Mouse (Mus musculus): ENCODE measurements around the gene Dnmt3a. TPM values are rescaled to one million over a fixed set of nuclear protein-coding genes. Genes with fewer than 3 reads are reported as not detected.

The Dnmt3a gene
- polyA plus RNA-seq, 1 experiment from 2014 or later, result 65.2 TPM

DNA sequence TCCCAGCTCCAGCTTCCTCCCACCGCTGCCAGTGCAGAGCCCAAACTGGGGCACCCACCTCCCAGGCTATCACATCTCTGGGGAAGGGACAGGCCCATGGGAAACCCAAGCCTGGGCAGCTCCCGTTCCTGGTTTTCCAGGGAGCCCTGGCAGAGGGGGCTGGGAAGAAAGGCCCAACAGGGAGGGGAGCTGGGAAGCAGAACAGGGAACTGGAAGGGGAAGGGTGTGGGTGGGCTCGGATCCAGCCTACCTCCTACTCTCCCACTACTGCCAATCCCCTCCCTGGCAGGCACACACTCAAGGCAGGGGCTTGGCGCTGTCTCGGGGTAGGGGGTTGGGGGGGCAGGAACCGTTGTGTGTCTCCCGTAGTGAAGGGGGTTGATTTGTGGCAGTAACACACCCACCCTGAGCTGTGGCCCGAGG lies 28.1 kb downstream of the Dnmt3a start:
- Histone ChIP-seq H3K27ac (replicated peaks; ENCODE audit: low read depth, low read length) (peak overlapping the region; percentile 88), H3K4me2 (ENCODE audit: low read depth, low read length) (peak overlapping the region; percentile 48), H3K27me3 (replicated peaks; ENCODE audit: control insufficient read depth, insufficient read depth, low read length) (no peaks in the 10 kb centered on the region), H3K9ac (ENCODE audit: low read depth, low read length) (peak overlapping the region; percentile 51), H3K4me1 (ENCODE audit: control insufficient read depth, insufficient read depth, low read length) (peaks cover 30% of the 10 kb centered on the region), H3K4me3 (ENCODE audit: low read depth, low read length) (peak overlapping the region; percentile 8), H3K9me3 (ENCODE audit: control insufficient read depth, low read length) (no peaks in the 10 kb centered on the region), H3K36me3 (ENCODE audit: control insufficient read depth, insufficient read depth, low read length) (peaks cover 39% of the 10 kb centered on the region)
- ATAC-seq (ENCODE audit: low read depth) (peak; percentile 86), DNase-seq (ENCODE audit: low spot score) (peak; percentile 91)
- WGBS, result 7% methylated on average over 5 of the region's 8 CpGs

DNA sequence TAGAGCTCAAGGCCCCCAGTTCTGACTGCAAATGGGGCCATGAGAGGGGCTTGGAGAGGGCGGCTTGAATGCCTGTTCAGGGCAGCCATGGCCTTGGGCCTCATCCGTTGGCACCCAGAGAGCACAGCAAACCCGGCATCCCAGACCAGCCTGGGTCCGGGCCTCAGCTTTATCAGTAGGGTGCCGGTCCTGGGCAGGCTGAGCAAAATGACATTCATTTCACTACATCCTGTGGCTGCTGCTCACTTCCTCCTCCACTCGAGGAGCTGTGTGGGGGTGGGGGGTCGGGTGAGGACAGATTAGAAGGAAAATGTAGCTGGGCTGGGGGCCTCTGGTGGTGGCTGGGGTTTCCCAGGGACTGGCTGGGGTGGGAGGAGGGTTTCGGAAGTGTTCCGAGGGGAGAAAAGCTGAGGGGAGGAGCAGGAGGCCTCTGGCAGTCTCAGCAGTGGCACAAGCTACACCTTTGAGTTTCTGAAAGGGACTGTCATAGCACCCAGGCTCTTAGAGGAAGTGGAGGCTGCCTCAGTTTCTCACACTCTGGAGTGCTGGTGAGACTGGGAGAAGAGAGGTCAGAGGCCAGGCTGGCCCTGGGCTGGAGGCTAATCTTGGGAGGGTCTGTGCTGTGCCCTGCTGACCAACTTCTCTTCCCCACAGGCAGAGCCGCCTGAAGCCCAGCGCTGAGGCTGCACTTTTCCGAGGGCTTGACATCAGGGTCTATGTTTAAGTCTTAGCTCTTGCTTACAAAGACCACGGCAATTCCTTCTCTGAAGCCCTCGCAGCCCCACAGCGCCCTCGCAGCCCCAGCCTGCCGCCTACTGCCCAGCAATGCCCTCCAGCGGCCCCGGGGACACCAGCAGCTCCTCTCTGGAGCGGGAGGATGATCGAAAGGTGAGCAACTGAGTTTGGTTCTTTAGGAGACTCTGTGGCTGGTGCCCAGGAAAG lies 28.8 kb downstream of the Dnmt3a start:
- Histone ChIP-seq H3K27me3 (replicated peaks; ENCODE audit: control insufficient read depth, insufficient read depth, low read length) (no peaks in the 10 kb centered on the region), H3K36me3 (ENCODE audit: control insufficient read depth, insufficient read depth, low read length) (peaks cover 45% of the 10 kb centered on the region), H3K4me1 (ENCODE audit: control insufficient read depth, insufficient read depth, low read length) (peaks cover 30% of the 10 kb centered on the region), H3K4me3 (ENCODE audit: low read depth, low read length) (peak overlapping the region; percentile 8; the same call in 1 of the 2 replicates), H3K4me2 (ENCODE audit: low read depth, low read length) (peak overlapping the region; percentile 48), H3K9me3 (ENCODE audit: control insufficient read depth, low read length) (no peaks in the 10 kb centered on the region), H3K9ac (ENCODE audit: low read depth, low read length) (peak overlapping the region; percentile 51), H3K27ac (replicated peaks; ENCODE audit: low read depth, low read length) (peak overlapping the region; percentile 88)
- WGBS, result 15% methylated on average over 21 of the region's 21 CpGs
- ATAC-seq (ENCODE audit: low read depth) (peak; percentile 51), DNase-seq (ENCODE audit: low spot score) (peak; percentile 71)

DNA sequence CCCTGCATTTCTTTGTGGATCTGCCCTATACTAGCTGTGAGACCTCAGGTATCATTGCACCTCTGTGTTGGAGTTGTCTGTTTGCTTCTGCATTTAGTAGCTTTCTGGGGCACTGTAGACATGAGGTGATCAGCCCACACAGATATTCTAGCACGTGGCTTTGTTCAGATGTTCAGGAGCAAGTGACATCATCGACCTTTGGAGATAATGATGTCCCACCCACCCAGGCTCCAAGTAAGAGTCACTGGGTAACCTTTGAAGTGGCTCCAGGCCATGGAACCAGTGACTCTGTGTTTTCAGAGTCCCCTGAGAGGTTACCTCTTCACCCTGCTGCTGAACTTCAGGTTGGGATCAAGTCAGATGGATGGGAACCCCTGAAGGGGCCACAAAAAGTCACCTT lies 29.8 kb downstream of the Dnmt3a start:
- ATAC-seq (ENCODE audit: low read depth) (no peak), DNase-seq (ENCODE audit: low spot score) (no peak)
- Histone ChIP-seq H3K36me3 (ENCODE audit: control insufficient read depth, insufficient read depth, low read length) (peaks cover 48% of the 10 kb centered on the region), H3K27ac (replicated peaks; ENCODE audit: low read depth, low read length) (no peak overlapping the region), H3K27me3 (replicated peaks; ENCODE audit: control insufficient read depth, insufficient read depth, low read length) (no peaks in the 10 kb centered on the region), H3K4me2 (ENCODE audit: low read depth, low read length) (no peak overlapping the region), H3K4me1 (ENCODE audit: control insufficient read depth, insufficient read depth, low read length) (peaks cover 30% of the 10 kb centered on the region), H3K4me3 (ENCODE audit: low read depth, low read length) (no peak overlapping the region), H3K9ac (ENCODE audit: low read depth, low read length) (no peak overlapping the region), H3K9me3 (ENCODE audit: control insufficient read depth, low read length) (no peaks in the 10 kb centered on the region)
- 71% methylated on average over 2 of the region's 2 CpGs for WGBS

DNA sequence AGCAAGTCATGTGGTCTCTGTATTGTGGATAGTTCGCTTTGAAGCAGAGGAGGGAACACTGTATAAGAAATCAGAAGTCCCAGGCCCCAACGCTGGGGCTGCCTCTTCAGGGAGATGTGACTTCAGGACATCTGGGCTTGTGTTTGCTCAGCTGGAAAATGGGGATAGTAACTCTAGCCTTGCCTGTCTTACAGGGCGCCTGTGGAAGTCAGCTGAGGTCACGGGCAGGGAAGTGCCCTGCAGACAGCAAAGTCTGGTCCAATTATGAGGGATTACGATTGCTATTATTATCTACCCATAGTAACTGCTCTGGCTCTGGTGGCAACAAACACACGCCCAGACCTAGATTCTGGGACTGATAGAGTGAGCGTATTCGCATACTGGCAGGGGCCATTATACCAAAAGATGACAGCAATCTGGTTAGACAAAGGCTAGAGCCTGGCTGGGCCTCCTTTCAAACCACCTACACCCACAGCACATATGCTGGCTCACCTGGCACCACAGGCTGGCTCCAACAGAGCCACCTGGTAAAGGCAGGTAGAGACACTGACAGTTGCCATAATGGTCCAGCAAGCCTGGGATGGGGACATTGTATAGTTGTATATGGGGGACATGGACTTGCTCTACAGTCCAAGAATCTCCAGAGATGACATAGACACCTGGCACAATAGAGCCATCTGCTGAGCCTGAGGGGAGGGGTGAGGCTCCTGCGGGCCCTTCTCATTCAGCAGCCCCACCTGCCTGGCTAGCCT lies 31.4 kb downstream of the Dnmt3a start:
- H3K36me3 ChIP-seq (ENCODE audit: control insufficient read depth, insufficient read depth, low read length), result peaks cover 64% of the 10 kb centered on the region
- WGBS, result 43% methylated on average over 9 of the region's 9 CpGs

DNA sequence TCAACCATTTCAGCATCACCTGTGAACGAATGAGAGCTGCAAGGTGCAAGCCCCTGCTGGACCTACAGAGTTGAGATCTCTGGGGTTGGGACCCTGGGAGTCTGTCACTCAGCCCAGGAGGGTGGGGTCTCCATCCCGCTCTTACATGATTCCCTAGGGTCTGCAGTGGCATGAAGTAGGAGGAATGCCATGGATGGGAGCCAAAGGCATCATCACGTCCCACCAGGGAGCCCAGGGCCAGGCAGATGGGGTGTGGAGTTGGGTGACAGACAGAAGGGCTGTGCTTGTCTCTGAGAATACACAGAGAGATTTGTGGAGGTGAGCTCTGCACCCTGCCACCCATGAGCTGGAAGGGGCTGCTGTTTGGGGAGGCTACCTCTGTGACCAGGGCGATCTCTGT lies 32.2 kb downstream of the Dnmt3a start:
- H3K9ac ChIP-seq (ENCODE audit: low read depth, low read length), result no peak overlapping the region
- no peaks in the 10 kb centered on the region for H3K27me3 ChIP-seq (replicated peaks; ENCODE audit: control insufficient read depth, insufficient read depth, low read length)
- no peak overlapping the region for H3K27ac ChIP-seq (replicated peaks; ENCODE audit: low read depth, low read length)
- no peaks in the 10 kb centered on the region for H3K9me3 ChIP-seq (ENCODE audit: control insufficient read depth, low read length)
- DNase-seq (ENCODE audit: low spot score) (no peak), ATAC-seq (ENCODE audit: low read depth) (no peak)
- whole genome bisulfite sequencing, result 72% methylated on average over 4 of the region's 4 CpGs
- H3K36me3 ChIP-seq (ENCODE audit: control insufficient read depth, insufficient read depth, low read length), result peaks cover 64% of the 10 kb centered on the region
- peaks cover 25% of the 10 kb centered on the region for H3K4me1 ChIP-seq (ENCODE audit: control insufficient read depth, insufficient read depth, low read length)
- no peak overlapping the region for H3K4me2 ChIP-seq (ENCODE audit: low read depth, low read length)
- H3K4me3 ChIP-seq (ENCODE audit: low read depth, low read length), result no peak overlapping the region

More for the DNA sequence above, 31.4 kb downstream of the Dnmt3a start:
- H3K9ac ChIP-seq (ENCODE audit: low read depth, low read length), result no peak overlapping the region
- H3K4me3 ChIP-seq (ENCODE audit: low read depth, low read length), result no peak overlapping the region
- no peak for ATAC-seq (ENCODE audit: low read depth)
- H3K4me1 ChIP-seq (ENCODE audit: control insufficient read depth, insufficient read depth, low read length), result peaks cover 29% of the 10 kb centered on the region
- no peaks in the 10 kb centered on the region for H3K27me3 ChIP-seq (replicated peaks; ENCODE audit: control insufficient read depth, insufficient read depth, low read length)
- no peaks in the 10 kb centered on the region for H3K9me3 ChIP-seq (ENCODE audit: control insufficient read depth, low read length)
- DNase-seq (ENCODE audit: low spot score), result no peak
- H3K27ac ChIP-seq (replicated peaks; ENCODE audit: low read depth, low read length), result no peak overlapping the region
- H3K4me2 ChIP-seq (ENCODE audit: low read depth, low read length), result no peak overlapping the region

DNA sequence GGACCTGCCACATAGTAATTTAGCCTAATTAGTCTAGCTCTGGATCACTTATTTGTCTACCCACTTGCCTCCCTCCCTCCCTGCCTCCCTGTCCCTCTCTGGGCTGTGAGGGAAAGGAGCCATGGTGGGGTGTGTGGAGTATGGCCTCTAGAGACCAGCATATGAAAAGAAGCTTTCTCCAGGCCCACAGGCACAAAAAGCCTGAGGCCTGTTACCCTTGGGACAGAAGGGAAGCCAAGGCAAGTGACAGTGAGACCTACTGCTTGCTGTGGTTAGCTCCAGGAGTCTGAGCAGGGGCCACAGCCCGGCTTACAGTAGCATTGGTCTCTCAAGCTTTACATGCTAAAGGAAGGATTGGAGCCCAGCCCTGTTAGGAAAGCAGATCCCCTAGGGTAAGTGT lies 33.9 kb downstream of the Dnmt3a start:
- no peak overlapping the region for H3K27ac ChIP-seq (replicated peaks; ENCODE audit: low read depth, low read length)
- WGBS, result 94% methylated on average over 1 of the region's 1 CpGs
- H3K27me3 ChIP-seq (replicated peaks; ENCODE audit: control insufficient read depth, insufficient read depth, low read length), result no peaks in the 10 kb centered on the region
- peaks cover 24% of the 10 kb centered on the region for H3K4me1 ChIP-seq (ENCODE audit: control insufficient read depth, insufficient read depth, low read length)
- peaks cover 68% of the 10 kb centered on the region for H3K36me3 ChIP-seq (ENCODE audit: control insufficient read depth, insufficient read depth, low read length)
- DNase-seq (ENCODE audit: low spot score) (no peak), ATAC-seq (ENCODE audit: low read depth) (no peak)
- no peak overlapping the region for H3K9ac ChIP-seq (ENCODE audit: low read depth, low read length)
- no peak overlapping the region for H3K4me3 ChIP-seq (ENCODE audit: low read depth, low read length)
- H3K9me3 ChIP-seq (ENCODE audit: control insufficient read depth, low read length), result no peaks in the 10 kb centered on the region
- H3K4me2 ChIP-seq (ENCODE audit: low read depth, low read length), result no peak overlapping the region

DNA sequence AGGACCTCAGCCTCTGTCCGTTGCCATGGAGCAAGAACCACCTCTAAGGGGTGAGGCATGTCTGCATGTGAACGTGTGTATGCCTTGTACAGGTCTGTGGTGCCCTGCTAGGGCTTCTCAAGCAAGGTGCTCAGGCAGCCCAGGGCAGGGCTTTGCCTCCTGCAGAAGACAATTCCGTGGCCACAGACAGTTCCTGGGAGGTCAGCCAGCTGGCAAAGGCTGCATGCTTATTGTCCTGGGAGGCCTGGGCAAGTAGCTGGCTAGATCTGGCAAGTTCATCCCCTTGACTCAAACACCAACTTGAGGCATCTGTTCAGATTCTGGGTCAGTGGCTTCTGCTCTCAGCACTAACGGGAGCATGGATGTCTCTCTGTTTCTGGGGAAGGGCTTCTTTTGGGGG lies 35.3 kb downstream of the Dnmt3a start:
- Histone ChIP-seq H3K9me3 (ENCODE audit: control insufficient read depth, low read length) (no peaks in the 10 kb centered on the region), H3K27ac (replicated peaks; ENCODE audit: low read depth, low read length) (no peak overlapping the region), H3K4me3 (ENCODE audit: low read depth, low read length) (no peak overlapping the region), H3K36me3 (ENCODE audit: control insufficient read depth, insufficient read depth, low read length) (peaks cover 74% of the 10 kb centered on the region), H3K27me3 (replicated peaks; ENCODE audit: control insufficient read depth, insufficient read depth, low read length) (no peaks in the 10 kb centered on the region), H3K4me2 (ENCODE audit: low read depth, low read length) (no peak overlapping the region), H3K4me1 (ENCODE audit: control insufficient read depth, insufficient read depth, low read length) (peaks cover 18% of the 10 kb centered on the region), H3K9ac (ENCODE audit: low read depth, low read length) (no peak overlapping the region)
- 49% methylated on average over 4 of the region's 4 CpGs for WGBS
- no peak for ATAC-seq (ENCODE audit: low read depth)
- no peak for DNase-seq (ENCODE audit: low spot score)

DNA sequence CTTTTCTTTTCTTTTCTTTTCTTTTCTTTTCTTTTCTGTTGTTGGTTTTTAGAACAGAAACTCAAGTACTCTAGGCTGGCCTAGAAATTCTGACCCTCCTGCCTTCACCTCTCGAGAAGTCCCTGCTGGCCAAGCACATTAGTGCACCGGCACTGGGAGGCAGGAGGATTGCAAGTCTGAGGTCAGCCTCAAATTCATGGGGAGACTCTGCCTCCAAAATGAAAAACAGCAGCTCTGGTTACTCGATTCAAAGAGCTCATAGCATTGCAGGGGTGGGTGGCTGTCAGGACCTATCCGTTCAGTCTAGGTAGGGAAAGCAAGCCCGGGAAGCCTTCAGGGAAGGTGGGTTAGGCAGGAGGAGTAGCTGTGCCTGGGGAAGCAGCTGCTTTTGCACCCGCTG lies 37.0 kb downstream of the Dnmt3a start:
- 0 out of 2 replicates have a peak overlapping the region, but pooled peaks have one; percentile 46 for H3K9ac ChIP-seq (ENCODE audit: low read depth, low read length)
- H3K27me3 ChIP-seq (replicated peaks; ENCODE audit: control insufficient read depth, insufficient read depth, low read length), result no peaks in the 10 kb centered on the region
- H3K27ac ChIP-seq (replicated peaks; ENCODE audit: low read depth, low read length), result peak overlapping the region; percentile 83
- 16% methylated on average over 6 of the region's 6 CpGs for WGBS
- H3K9me3 ChIP-seq (ENCODE audit: control insufficient read depth, low read length), result no peaks in the 10 kb centered on the region
- peaks cover 62% of the 10 kb centered on the region for H3K36me3 ChIP-seq (ENCODE audit: control insufficient read depth, insufficient read depth, low read length)
- DNase-seq (ENCODE audit: low spot score), result no peak
- H3K4me2 ChIP-seq (ENCODE audit: low read depth, low read length), result no peak overlapping the region
- peaks cover 18% of the 10 kb centered on the region for H3K4me1 ChIP-seq (ENCODE audit: control insufficient read depth, insufficient read depth, low read length)
- no peak overlapping the region for H3K4me3 ChIP-seq (ENCODE audit: low read depth, low read length)
- ATAC-seq (ENCODE audit: low read depth), result no peak; the same call in 1 of the 2 replicates

All from embryonic facial prominence, embryonic 14.5 days (tissue).